Comparison of ENCODE assay signal across 13 mouse cellular contexts in the genomic region with DNA sequence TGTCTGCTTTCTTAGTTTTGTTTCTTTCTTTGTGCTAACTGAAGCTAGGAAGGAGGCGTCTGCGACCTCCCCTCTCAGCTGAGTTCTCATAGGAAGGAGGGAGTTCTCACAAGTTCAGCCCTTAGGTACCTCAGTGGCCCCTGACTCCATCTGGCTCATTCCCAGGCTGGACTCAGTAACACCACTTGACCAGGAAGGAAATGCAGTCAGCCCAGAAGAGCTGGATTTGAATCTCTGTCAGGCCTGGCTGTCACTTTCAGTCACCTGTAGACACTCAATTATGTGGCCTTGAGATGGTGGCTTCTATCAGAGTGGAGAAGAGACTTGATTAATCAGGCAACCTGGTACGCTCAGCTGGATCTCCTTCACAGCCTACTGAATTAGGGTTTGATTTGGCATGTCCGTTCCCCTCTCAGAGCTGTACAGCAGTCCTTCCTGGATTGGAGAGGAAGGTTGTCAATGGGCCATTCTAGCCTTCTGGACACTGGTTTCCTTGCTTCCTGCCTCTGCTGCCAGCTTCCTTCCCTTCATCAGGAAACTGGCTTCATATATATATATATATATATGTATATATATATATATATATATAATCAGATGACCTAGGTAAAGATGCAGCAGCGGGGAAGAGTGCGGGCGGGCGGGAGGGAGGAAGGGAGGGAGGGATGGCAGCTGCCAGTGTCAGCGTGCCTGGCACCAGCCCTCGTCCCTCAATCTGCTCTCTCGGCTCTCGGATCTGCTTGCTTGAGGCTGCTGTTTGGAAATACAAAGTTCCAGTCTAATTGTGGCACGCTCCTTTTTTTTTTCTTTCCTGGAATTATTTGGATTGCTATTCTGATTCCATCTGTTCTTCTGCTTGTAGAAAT. TPM values are rescaled to one million over a fixed set of nuclear protein-coding genes. Genes with fewer than 3 reads are reported as not detected.
DNase-seq lines count a peak whose midpoint lies in the region; ATAC-seq and TF ChIP-seq lines count a peak whose summit lies in the region.
"Had no signal": no experiment of that assay in that cellular context is flagged by ENCODE, and none has a peak within 500 bp of the region (broad histone marks: within the 10 kb centered on the region; RNA-seq: fewer than 3 reads in every experiment).

No protein-coding gene starts in this region.

- peak; percentile 72 for DNase-seq in midbrain, postnatal 0 days (ENCODE audit: low spot score)
- DNase-seq in cerebellum, adult 2 months, result peak; percentile 73 to 87
- DNase-seq in hindbrain, postnatal 0 days (ENCODE audit: low spot score), result peak; percentile 61
- DNase-seq in kidney, adult 11 months, result no peak
- DNase-seq in lung, postnatal 36 days, result no peak
- DNase-seq: kidney, postnatal 10 days; lung, adult 2 months had no signal

- peaks cover 35% of the 10 kb centered on the region for H3K4me1 ChIP-seq in hindbrain, embryonic 13.5 days (replicated peaks)
- H3K4me1 ChIP-seq in hindbrain, embryonic 12.5 days, result peaks cover 9% of the 10 kb centered on the region; the same call in 1 of the 2 replicates
- no peaks in the 10 kb centered on the region; the same call in 1 of the 2 replicates for H3K4me1 ChIP-seq in midbrain, postnatal 0 days (ENCODE audit: insufficient read depth, low read length)
- H3K4me1 ChIP-seq in midbrain, embryonic 16.5 days (ENCODE audit: control insufficient read depth, insufficient read depth, low read length), result peaks cover 9% of the 10 kb centered on the region
- peaks cover 33% of the 10 kb centered on the region for H3K4me1 ChIP-seq in cerebellum, adult 2 months (ENCODE audit: control insufficient read depth, insufficient read depth, low read length)
- H3K4me1 ChIP-seq in hindbrain, postnatal 0 days (ENCODE audit: insufficient read depth, low read length), result 0 out of 2 replicates have a peak, but pooled peaks cover 5% of the 10 kb centered on the region

- no peaks in the 10 kb centered on the region for H3K36me3 ChIP-seq in hindbrain, embryonic 13.5 days
- H3K36me3 ChIP-seq in hindbrain, embryonic 12.5 days, result no peaks in the 10 kb centered on the region
- no peaks in the 10 kb centered on the region for H3K36me3 ChIP-seq in midbrain, postnatal 0 days (ENCODE audit: insufficient read depth, low read length)
- no peaks in the 10 kb centered on the region for H3K36me3 ChIP-seq in midbrain, embryonic 16.5 days (ENCODE audit: control insufficient read depth, insufficient read depth, low read length)
- H3K36me3 ChIP-seq in hindbrain, postnatal 0 days (ENCODE audit: insufficient read depth, low read length), result no peaks in the 10 kb centered on the region
- H3K36me3 ChIP-seq: heart, embryonic 10.5 days; limb, embryonic 12.5 days; midbrain, embryonic 12.5 days had no signal

- no peak for TF ChIP-seq CTCF in midbrain, postnatal 0 days (IDR thresholded peaks at IDR 0.05)
- no peak for TF ChIP-seq CTCF in cerebellum, adult 2 months (IDR thresholded peaks at IDR 0.05; ENCODE audit: borderline replicate concordance, insufficient read depth, low read depth, low read length)
- TF ChIP-seq CTCF in hindbrain, postnatal 0 days (IDR thresholded peaks at IDR 0.05; ENCODE audit: low read depth), result no peak

- H3K9me3 ChIP-seq in hindbrain, embryonic 13.5 days, result no peaks in the 10 kb centered on the region
- no peaks in the 10 kb centered on the region for H3K9me3 ChIP-seq in hindbrain, embryonic 12.5 days (replicated peaks)
- no peaks in the 10 kb centered on the region for H3K9me3 ChIP-seq in midbrain, postnatal 0 days (ENCODE audit: low read length)
- H3K9me3 ChIP-seq in midbrain, embryonic 16.5 days (replicated peaks; ENCODE audit: control insufficient read depth, low read length, poor library complexity, severe bottlenecking), result no peaks in the 10 kb centered on the region
- H3K9me3 ChIP-seq in hindbrain, postnatal 0 days (ENCODE audit: low read length), result no peaks in the 10 kb centered on the region
- H3K9me3 ChIP-seq: heart, embryonic 10.5 days; midbrain, embryonic 12.5 days had no signal

- H3K4me2 ChIP-seq in hindbrain, embryonic 13.5 days, result no peak overlapping the region
- H3K4me2 ChIP-seq in hindbrain, embryonic 12.5 days (replicated peaks), result no peak overlapping the region
- no peak overlapping the region for H3K4me2 ChIP-seq in midbrain, postnatal 0 days (ENCODE audit: low read depth, low read length, poor library complexity, severe bottlenecking)
- no peak overlapping the region for H3K4me2 ChIP-seq in midbrain, embryonic 16.5 days (ENCODE audit: low read length)
- H3K4me2 ChIP-seq in hindbrain, postnatal 0 days (ENCODE audit: low read depth, low read length), result no peak overlapping the region
- H3K4me2 ChIP-seq: limb, embryonic 12.5 days; midbrain, embryonic 12.5 days had no signal

- no peak overlapping the region for H3K9ac ChIP-seq in hindbrain, embryonic 13.5 days
- H3K9ac ChIP-seq in hindbrain, embryonic 12.5 days, result no peak overlapping the region
- H3K9ac ChIP-seq in midbrain, postnatal 0 days (replicated peaks; ENCODE audit: low read length, poor library complexity, severe bottlenecking), result no peak overlapping the region
- H3K9ac ChIP-seq in midbrain, embryonic 16.5 days (ENCODE audit: low read depth, low read length), result no peak overlapping the region
- no peak overlapping the region for H3K9ac ChIP-seq in hindbrain, postnatal 0 days (replicated peaks; ENCODE audit: low read length)
- H3K9ac ChIP-seq: limb, embryonic 12.5 days; midbrain, embryonic 12.5 days had no signal

- H3K27ac ChIP-seq in hindbrain, embryonic 13.5 days, result peak overlapping the region; percentile 77
- H3K27ac ChIP-seq in hindbrain, embryonic 12.5 days, result no peak overlapping the region
- H3K27ac ChIP-seq in midbrain, postnatal 0 days (ENCODE audit: low read depth, low read length), result no peak overlapping the region
- no peak overlapping the region for H3K27ac ChIP-seq in midbrain, embryonic 16.5 days (ENCODE audit: low read length)
- peak overlapping the region; percentile 99 for H3K27ac ChIP-seq in cerebellum, adult 2 months (ENCODE audit: insufficient read depth, low read length)
- peak overlapping the region; percentile 73 for H3K27ac ChIP-seq in hindbrain, postnatal 0 days
- H3K27ac ChIP-seq: heart, embryonic 10.5 days; limb, embryonic 12.5 days; midbrain, embryonic 12.5 days had no signal

- 79% methylated on average over 9 of the region's 13 CpGs for WGBS in hindbrain, embryonic 13.5 days
- WGBS in hindbrain, embryonic 12.5 days, result 86% methylated on average over 13 of the region's 13 CpGs
- WGBS in midbrain, postnatal 0 days, result 84% methylated on average over 13 of the region's 13 CpGs
- 78% methylated on average over 10 of the region's 13 CpGs for WGBS in midbrain, embryonic 16.5 days
- WGBS in cerebellum, adult 2 months, result 17% methylated on average over 13 of the region's 13 CpGs
- 66% methylated on average over 13 of the region's 13 CpGs for WGBS in hindbrain, postnatal 0 days

- no peak for ATAC-seq in hindbrain, embryonic 13.5 days (ENCODE audit: low FRiP score)
- ATAC-seq in hindbrain, embryonic 12.5 days (ENCODE audit: low FRiP score), result no peak
- no peak for ATAC-seq in midbrain, postnatal 0 days (ENCODE audit: low FRiP score)
- ATAC-seq in midbrain, embryonic 16.5 days, result no peak
- peak; percentile 78 for ATAC-seq in hindbrain, postnatal 0 days

- no peaks in the 10 kb centered on the region for H3K27me3 ChIP-seq in hindbrain, embryonic 13.5 days
- no peaks in the 10 kb centered on the region for H3K27me3 ChIP-seq in hindbrain, embryonic 12.5 days
- H3K27me3 ChIP-seq in midbrain, postnatal 0 days (ENCODE audit: insufficient read depth, low read length), result no peaks in the 10 kb centered on the region
- no peaks in the 10 kb centered on the region for H3K27me3 ChIP-seq in midbrain, embryonic 16.5 days (ENCODE audit: control insufficient read depth, insufficient read depth, low read depth, low read length)
- no peaks in the 10 kb centered on the region for H3K27me3 ChIP-seq in cerebellum, adult 2 months (ENCODE audit: control insufficient read depth, insufficient read depth, low read length)
- H3K27me3 ChIP-seq in hindbrain, postnatal 0 days (ENCODE audit: insufficient read depth, low read length), result no peaks in the 10 kb centered on the region
- H3K27me3 ChIP-seq: limb, embryonic 12.5 days; midbrain, embryonic 12.5 days had no signal

- no peak for TF ChIP-seq POLR2A in cerebellum, adult 2 months (IDR thresholded peaks at IDR 0.05; ENCODE audit: borderline replicate concordance, insufficient read depth, low read length)

- no peak overlapping the region for H3K4me3 ChIP-seq in hindbrain, embryonic 13.5 days
- H3K4me3 ChIP-seq in hindbrain, embryonic 12.5 days, result no peak overlapping the region
- no peak overlapping the region for H3K4me3 ChIP-seq in midbrain, postnatal 0 days (ENCODE audit: low read depth, low read length)
- no peak overlapping the region for H3K4me3 ChIP-seq in midbrain, embryonic 16.5 days (ENCODE audit: low read depth, low read length)
- no peak overlapping the region for H3K4me3 ChIP-seq in cerebellum, adult 2 months (replicated peaks; ENCODE audit: insufficient read depth, low read depth, low read length)
- H3K4me3 ChIP-seq in hindbrain, postnatal 0 days (ENCODE audit: low read length), result no peak overlapping the region
- H3K4me3 ChIP-seq: heart, embryonic 10.5 days; limb, embryonic 12.5 days; midbrain, embryonic 12.5 days had no signal

RNA-seq across cellular contexts. Expression of a gene that starts 45.1 kb away (rescaled TPM):
- 22.6 and 23.9 TPM in 2 replicates for polyA plus RNA-seq in hindbrain, embryonic 13.5 days (2015; fragmentation: Nextera tagmentation; extraction: Ambion mirVana)
- polyA plus RNA-seq in hindbrain, embryonic 12.5 days (2016; fragmentation: Nextera tagmentation; extraction: Ambion mirVana), result 23.3 and 26.9 TPM in 2 replicates
- 31.3 and 31.8 TPM in 2 replicates for total RNA-seq in midbrain, postnatal 0 days (2014; rRNA removed)
- polyA plus RNA-seq in midbrain, postnatal 0 days (2015; fragmentation: Nextera tagmentation; extraction: Ambion mirVana), result 17.8 and 20.1 TPM in 2 replicates
- 19.3 and 25.7 TPM in 2 replicates for polyA plus RNA-seq in midbrain, embryonic 16.5 days (2015; fragmentation: Nextera tagmentation; extraction: Ambion mirVana)
- 38.2 and 39.8 TPM in 2 replicates for polyA plus RNA-seq in cerebellum, adult 2 months (2012; rRNA removed)
- total RNA-seq in hindbrain, postnatal 0 days (2014; rRNA removed), result 31.6 and 31.7 TPM in 2 replicates
- polyA plus RNA-seq in hindbrain, postnatal 0 days (2015; fragmentation: Nextera tagmentation; extraction: Ambion mirVana), result 16.7 and 20.3 TPM in 2 replicates

Comparison
In these comparisons a context has a peak if more than half of its experiments do, and no peak if none do; other contexts are left out.
1. H3K27ac ChIP-seq: peak in hindbrain, embryonic 13.5 days (single experiment), cerebellum, adult 2 months (single experiment) and hindbrain, postnatal 0 days (single experiment); none in hindbrain, embryonic 12.5 days (single experiment), midbrain, postnatal 0 days (single experiment) and midbrain, embryonic 16.5 days (single experiment).
2. DNase-seq: peak in midbrain, postnatal 0 days (single experiment), cerebellum, adult 2 months (2 of 2) and hindbrain, postnatal 0 days (single experiment); none in kidney, adult 11 months (single experiment) and lung, postnatal 36 days (single experiment).